Mouse (Mus musculus) forebrain, postnatal 0 days (tissue): ENCODE measurements around the gene Ccn6. TPM values are rescaled to one million over a fixed set of nuclear protein-coding genes. Genes with fewer than 3 reads are reported as not detected.

Experiments used
- ATAC-seq: fragments of 200-750 bp; cut with Nextera tagmentation; 2 replicates; pipeline ENCODE4 v1.8.0; 2017; ENCODE audit warnings: mild to moderate bottlenecking, moderate library complexity
- DNase-seq: peaks from one replicate; pipeline ENCODE4 v3.0.0-alpha.2; 2015
- H3K27ac ChIP-seq: fragments of 300-500 bp; sonication (generic); 2 replicates; pipeline ENCODE4 v1.5.1; 2014; ENCODE audit warnings: low read depth, mild to moderate bottlenecking, antibody characterized with exemption, low read length, moderate library complexity, mixed read lengths
- H3K27me3 ChIP-seq: fragments of 300-500 bp; sonication (generic); 2 replicates; pipeline ENCODE4 v1.6.1; 2014; ENCODE audit warnings: mild to moderate bottlenecking, low read length, mixed read lengths; ENCODE audit not compliant: insufficient read depth
- H3K36me3 ChIP-seq: fragments of 300-500 bp; sonication (generic); 2 replicates; pipeline ENCODE4 v1.6.1; 2014; ENCODE audit warnings: mild to moderate bottlenecking, moderate library complexity; ENCODE audit not compliant: insufficient read depth
- H3K4me1 ChIP-seq: fragments of 300-500 bp; sonication (generic); 2 replicates; pipeline ENCODE4 v1.6.1; 2014; ENCODE audit warnings: antibody characterized with exemption; ENCODE audit not compliant: insufficient read depth
- H3K4me2 ChIP-seq: fragments of 300-500 bp; sonication (generic); 2 replicates; pipeline ENCODE4 v1.6.1; 2014; ENCODE audit warnings: low read depth, mild to moderate bottlenecking, moderate library complexity
- H3K4me3 ChIP-seq: fragments of 300-500 bp; sonication (generic); 2 replicates; pipeline ENCODE4 v1.5.1; 2014; ENCODE audit warnings: low read depth, low read length, mixed read lengths
- H3K9ac ChIP-seq: fragments of 300-500 bp; sonication (generic); 2 replicates; pipeline ENCODE4 v1.6.1; 2014; ENCODE audit warnings: mild to moderate bottlenecking
- H3K9me3 ChIP-seq: fragments of 300-500 bp; sonication (generic); 2 replicates; pipeline ENCODE4 v1.6.1; 2016; ENCODE audit warnings: low read length
- CTCF ChIP-seq: sonication (generic); IDR thresholded peaks from 2 replicates; pipeline ENCODE4 v1.5.1; 2016; ENCODE audit warnings: antibody characterized with exemption, control low read depth, low read depth
- WGBS: fragments of 180-500 bp; shearing (Covaris S2); extraction: QIAGEN DNeasy Blood & Tissue Kit; methylation state at CpG from one replicate; pipeline ENCODE4 v1.1.7; 2014; 5-methylcytosine and 5-hydroxymethylcytosine counted together
- polyA plus RNA-seq: library from polyadenylated mRNA; unstranded; fragments of >200 nt; fragmentation: Nextera tagmentation; extraction: Ambion mirVana; gene quantifications from 2 replicates; pipeline ENCODE4 v1.2.1, GENCODE M21; 2015
- total RNA-seq: library from RNA; depleted of rRNA; stranded (reverse); fragments of >200 nt; gene quantifications from 2 replicates; pipeline ENCODE4 v1.2.3, GENCODE M21; 2014

Ccn6 gene
- total and polyA plus RNA-seq, 2 experiments from 2014 or later: 0.18 to 1.9 TPM

GRCm38 (mm10) chr10:39161406-39161805 lies 2.2 kb downstream of the Ccn6 start:
- DNase-seq (no peak), ATAC-seq (no peak)
- peaks cover 9% of the 10 kb centered on the region; the same call in 1 of the 2 replicates for H3K4me1 ChIP-seq
- H3K36me3 ChIP-seq: no peaks in the 10 kb centered on the region
- H3K4me3 ChIP-seq: no peak overlapping the region
- no peak overlapping the region for H3K4me2 ChIP-seq
- H3K27ac ChIP-seq: no peak overlapping the region
- WGBS: 94% methylated on average over 1 of the region's 1 CpGs
- no peak for TF ChIP-seq CTCF
- H3K9ac ChIP-seq: no peak overlapping the region
- H3K9me3 ChIP-seq: no peaks in the 10 kb centered on the region
- no peaks in the 10 kb centered on the region for H3K27me3 ChIP-seq

DNA sequence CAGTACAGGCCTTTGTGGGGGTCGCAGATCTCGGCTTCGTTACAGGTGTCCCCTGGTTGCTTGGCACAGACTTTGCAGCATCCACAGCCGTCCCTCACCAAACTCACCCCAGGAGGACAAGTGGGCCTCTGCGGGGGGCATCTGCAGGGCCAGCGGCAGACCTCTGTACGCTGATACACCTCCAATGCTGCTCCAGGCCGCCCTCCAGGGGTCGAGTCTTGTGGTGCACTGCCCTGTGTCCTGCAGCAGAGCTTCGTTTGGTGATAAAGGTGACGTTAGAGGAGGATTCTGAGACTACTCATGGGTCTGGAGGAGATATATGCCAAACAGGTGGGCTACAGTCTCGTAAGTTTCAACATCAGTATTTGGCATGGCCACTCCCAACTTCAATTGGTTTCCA lies 5.3 kb downstream of the Ccn6 start:
- no peaks in the 10 kb centered on the region for H3K27me3 ChIP-seq
- H3K9ac ChIP-seq: no peak overlapping the region
- no peak overlapping the region for H3K27ac ChIP-seq
- DNase-seq (no peak), ATAC-seq (no peak)
- H3K9me3 ChIP-seq: no peaks in the 10 kb centered on the region
- TF ChIP-seq CTCF: no peak
- no peak overlapping the region for H3K4me3 ChIP-seq
- WGBS: 53% methylated on average over 12 of the region's 12 CpGs
- no peaks in the 10 kb centered on the region for H3K36me3 ChIP-seq
- no peak overlapping the region for H3K4me2 ChIP-seq
- no peaks in the 10 kb centered on the region for H3K4me1 ChIP-seq

DNA sequence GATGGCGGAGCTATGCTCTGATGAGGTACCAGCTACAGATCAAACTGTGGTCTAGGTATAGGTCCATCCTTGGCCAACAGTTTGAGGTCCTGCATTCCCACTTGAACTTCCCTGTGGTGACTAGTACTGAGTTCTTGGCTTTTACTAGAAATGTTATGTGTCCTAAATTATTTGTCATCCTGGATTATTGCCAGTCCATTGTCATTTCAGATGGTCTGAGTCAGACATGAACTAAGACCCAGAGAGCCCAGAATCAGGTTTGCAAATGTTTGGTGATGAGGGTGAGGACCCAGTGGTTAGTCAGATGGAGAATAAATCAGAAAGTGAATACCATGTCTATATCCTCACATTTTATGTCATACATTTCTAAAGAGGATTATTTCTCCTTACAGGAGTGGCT lies 6.3 kb downstream of the Ccn6 start:
- H3K9me3 ChIP-seq: no peaks in the 10 kb centered on the region
- no peaks in the 10 kb centered on the region for H3K27me3 ChIP-seq
- no peaks in the 10 kb centered on the region for H3K4me1 ChIP-seq
- no peak for ATAC-seq
- H3K27ac ChIP-seq: no peak overlapping the region
- no peaks in the 10 kb centered on the region for H3K36me3 ChIP-seq
- H3K4me2 ChIP-seq: no peak overlapping the region
- DNase-seq: no peak
- no peak overlapping the region for H3K4me3 ChIP-seq
- WGBS: 95% methylated on average over 1 of the region's 1 CpGs
- H3K9ac ChIP-seq: no peak overlapping the region
- TF ChIP-seq CTCF: no peak

DNA sequence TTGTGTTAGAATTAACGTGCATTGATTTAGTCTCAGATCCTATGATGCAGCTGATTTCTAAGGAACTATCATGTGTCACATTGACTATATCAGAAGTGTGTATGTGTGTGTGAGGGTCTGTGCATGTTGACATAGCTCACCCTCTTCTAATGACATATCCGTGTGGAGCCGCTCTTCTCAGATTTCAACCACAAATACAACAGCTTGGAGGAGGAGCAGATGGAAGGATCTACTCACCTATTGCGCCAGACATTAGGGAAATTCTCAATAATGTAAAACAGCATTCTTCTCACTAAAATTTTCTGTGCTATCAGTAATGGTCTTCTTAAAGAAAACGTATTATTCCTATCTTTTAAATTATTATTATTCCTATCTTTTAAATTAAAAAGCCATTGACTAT lies 6.9 kb downstream of the Ccn6 start:
- Histone ChIP-seq H3K27ac (no peak overlapping the region), H3K4me2 (no peak overlapping the region), H3K9ac (no peak overlapping the region), H3K36me3 (no peaks in the 10 kb centered on the region), H3K9me3 (no peaks in the 10 kb centered on the region), H3K4me3 (no peak overlapping the region), H3K27me3 (no peaks in the 10 kb centered on the region), H3K4me1 (no peaks in the 10 kb centered on the region)
- ATAC-seq (no peak), DNase-seq (no peak)
- WGBS: 91% methylated on average over 5 of the region's 5 CpGs
- TF ChIP-seq CTCF: no peak

- Histone ChIP-seq H3K27ac (no peak overlapping the region), H3K36me3 (peaks cover 34% of the 10 kb centered on the region), H3K27me3 (no peaks in the 10 kb centered on the region), H3K4me3 (no peak overlapping the region), H3K4me1 (no peaks in the 10 kb centered on the region), H3K4me2 (no peak overlapping the region), H3K9me3 (no peaks in the 10 kb centered on the region), H3K9ac (no peak overlapping the region)
- TF ChIP-seq CTCF: no peak
- WGBS: 86% methylated on average over 12 of the region's 12 CpGs
- ATAC-seq: no peak
- DNase-seq: no peak
Measured at GRCm38 (mm10) chr10:39142216-39142615, 21.4 kb downstream of the Ccn6 start.

DNA sequence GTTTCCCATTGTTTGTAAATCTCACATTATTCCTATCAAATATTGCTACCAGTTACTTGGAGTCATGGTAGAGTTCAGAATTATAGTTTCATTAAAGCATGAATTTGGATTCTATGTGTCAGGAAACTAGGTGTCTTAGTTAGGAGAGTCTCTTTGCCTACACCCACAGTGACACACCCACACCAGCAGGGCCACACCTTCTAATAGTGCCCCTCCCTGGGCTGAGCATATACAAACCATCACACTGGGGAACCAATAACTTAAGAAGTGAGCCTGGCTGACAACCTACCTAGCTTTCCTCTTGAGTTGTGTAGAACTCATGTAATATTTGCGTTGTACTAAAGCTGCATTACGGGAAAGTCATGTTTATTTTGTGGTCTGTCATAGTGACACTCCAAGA lies 22.2 kb downstream of the Ccn6 start:
- Histone ChIP-seq H3K4me2 (no peak overlapping the region), H3K27me3 (no peaks in the 10 kb centered on the region), H3K36me3 (peaks cover 31% of the 10 kb centered on the region), H3K9me3 (no peaks in the 10 kb centered on the region), H3K27ac (no peak overlapping the region), H3K4me1 (no peaks in the 10 kb centered on the region), H3K4me3 (no peak overlapping the region), H3K9ac (no peak overlapping the region)
- no peak for TF ChIP-seq CTCF
- 95% methylated on average over 2 of the region's 2 CpGs for WGBS
- no peak for ATAC-seq
- DNase-seq: no peak

GRCm38 (mm10) chr10:39140843-39141242 lies 22.8 kb downstream of the Ccn6 start:
- ATAC-seq (no peak), DNase-seq (no peak)
- 89% methylated on average over 14 of the region's 14 CpGs for WGBS
- Histone ChIP-seq H3K9me3 (no peaks in the 10 kb centered on the region), H3K4me2 (no peak overlapping the region), H3K36me3 (peaks cover 31% of the 10 kb centered on the region), H3K27me3 (no peaks in the 10 kb centered on the region), H3K4me3 (no peak overlapping the region), H3K9ac (no peak overlapping the region), H3K4me1 (no peaks in the 10 kb centered on the region), H3K27ac (no peak overlapping the region)
- no peak for TF ChIP-seq CTCF

GRCm38 (mm10) chr10:39138761-39139160 lies 24.8 kb downstream of the Ccn6 start:
- ATAC-seq (no peak), DNase-seq (no peak)
- H3K4me3 ChIP-seq: no peak overlapping the region
- 86% methylated on average over 6 of the region's 6 CpGs for WGBS
- TF ChIP-seq CTCF: no peak
- H3K9ac ChIP-seq: no peak overlapping the region
- peaks cover 22% of the 10 kb centered on the region for H3K36me3 ChIP-seq
- H3K9me3 ChIP-seq: no peaks in the 10 kb centered on the region
- H3K4me1 ChIP-seq: no peaks in the 10 kb centered on the region
- H3K27me3 ChIP-seq: no peaks in the 10 kb centered on the region
- no peak overlapping the region for H3K27ac ChIP-seq
- H3K4me2 ChIP-seq: no peak overlapping the region
